Mouse (Mus musculus) ES-Bruce4 (cell line): Measurements from ENCODE around the gene Cacna1d. TPM values are rescaled to one million over a fixed set of nuclear protein-coding genes. Genes with fewer than 3 reads are reported as not detected.

Experiments used
- H3K27ac ChIP-seq: 2 replicates; pipeline ENCODE4 v1.5.1; 2012; ENCODE audit warnings: low read length, inconsistent platforms; ENCODE audit not compliant: insufficient read depth
- H3K27me3 ChIP-seq: 2 replicates; pipeline ENCODE4 v1.6.1; 2012; ENCODE audit warnings: mild to moderate bottlenecking, low read length, inconsistent platforms; ENCODE audit not compliant: control insufficient read depth, poor library complexity, insufficient read depth, severe bottlenecking
- H3K36me3 ChIP-seq: 2 replicates; pipeline ENCODE4 v1.6.1; 2012; ENCODE audit warnings: inconsistent platforms, mild to moderate bottlenecking, low read length, moderate library complexity; ENCODE audit not compliant: control insufficient read depth, poor library complexity, insufficient read depth, severe bottlenecking
- H3K4me1 ChIP-seq: one replicate; pipeline ENCODE4 v1.8.1; 2011; ENCODE audit warnings: low read length; ENCODE audit not compliant: control insufficient read depth, insufficient read depth
- H3K4me3 ChIP-seq: 2 replicates; pipeline ENCODE4 v1.5.1; 2011; ENCODE audit warnings: low read depth, mild to moderate bottlenecking, low read length
- H3K9ac ChIP-seq: 2 replicates; pipeline ENCODE4 v1.6.1; 2012; ENCODE audit warnings: low read depth, mild to moderate bottlenecking, inconsistent platforms; ENCODE audit not compliant: poor library complexity, severe bottlenecking
- H3K9me3 ChIP-seq: replicated peaks from 2 replicates; pipeline ENCODE4 v1.6.1; 2012; ENCODE audit warnings: mild to moderate bottlenecking, low read length, inconsistent platforms; ENCODE audit not compliant: control insufficient read depth, poor library complexity, insufficient read depth, severe bottlenecking
- CTCF ChIP-seq: IDR thresholded peaks from one replicate; pipeline ENCODE4 v1.8.1; 2011; ENCODE audit warnings: low read depth, low read length
- EP300 ChIP-seq: IDR thresholded peaks from 2 replicates; pipeline ENCODE4 v1.6.1; 2011; ENCODE audit warnings: low read depth, low read length; ENCODE audit not compliant: insufficient read depth
- POLR2A ChIP-seq: IDR thresholded peaks from one replicate; pipeline ENCODE4 v1.8.1; 2011; ENCODE audit warnings: low read length; ENCODE audit not compliant: insufficient read depth
- polyA plus RNA-seq: library from polyadenylated mRNA; stranded (reverse); fragments of >200 nt; gene quantifications from 2 replicates; pipeline ENCODE4 v1.2.4, GENCODE M21; 2011; ENCODE audit warnings: low read depth; ENCODE audit not compliant: missing spikeins, insufficient read depth, insufficient read length

The Cacna1d gene
- polyA plus RNA-seq, 1 experiment, result 0.24 TPM

DNA sequence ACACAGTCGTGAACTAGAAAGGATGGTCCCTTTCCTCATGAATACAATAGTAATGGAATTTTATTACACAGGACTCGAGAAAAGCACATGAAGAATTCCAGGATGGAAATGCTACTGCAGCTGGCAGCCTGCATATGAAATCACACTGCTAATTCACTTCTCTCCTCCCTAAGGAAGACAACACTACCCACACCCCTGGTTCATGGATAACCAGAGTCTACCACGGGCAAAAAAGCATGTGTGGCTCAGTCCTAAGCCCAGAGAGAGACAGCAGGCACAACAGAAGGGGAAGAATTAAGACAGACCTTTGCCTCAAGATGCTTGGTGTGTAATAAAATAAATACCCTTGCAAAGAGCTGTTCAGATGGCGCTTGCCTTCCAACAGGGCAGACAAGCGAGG, 218.7 kb downstream of the Cacna1d start:
- Histone ChIP-seq H3K36me3 (no peaks in the 10 kb centered on the region), H3K27me3 (no peaks in the 10 kb centered on the region), H3K9ac (no peak overlapping the region), H3K27ac (no peak overlapping the region), H3K4me1 (no peaks in the 10 kb centered on the region), H3K4me3 (no peak overlapping the region), H3K9me3 (no peaks in the 10 kb centered on the region)
- TF ChIP-seq CTCF (no peak), POLR2A (no peak), EP300 (no peak)

DNA sequence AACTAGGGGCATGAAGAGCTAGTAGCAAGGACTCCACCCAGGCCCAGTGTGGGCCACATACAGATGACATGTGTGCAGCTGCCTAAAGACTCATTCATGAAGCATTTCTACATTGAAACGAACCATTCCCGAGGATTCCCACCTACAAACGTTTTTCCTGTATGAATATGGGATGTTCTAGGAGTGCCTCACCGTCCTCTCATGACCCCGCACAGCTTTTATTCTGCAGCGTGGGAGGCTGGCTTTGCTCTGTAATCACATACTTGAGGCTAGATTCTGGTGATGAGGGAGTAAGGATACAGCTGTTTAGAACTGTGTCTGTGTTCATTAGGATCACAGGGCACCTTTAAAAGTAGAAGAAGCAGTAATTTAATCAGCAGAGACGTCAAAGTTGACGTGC, 219.4 kb downstream of the Cacna1d start:
- TF ChIP-seq CTCF (no peak), POLR2A (no peak), EP300 (no peak)
- H3K9ac ChIP-seq, result no peak overlapping the region
- H3K36me3 ChIP-seq, result no peaks in the 10 kb centered on the region
- H3K27ac ChIP-seq, result no peak overlapping the region
- no peaks in the 10 kb centered on the region for H3K27me3 ChIP-seq
- no peaks in the 10 kb centered on the region for H3K9me3 ChIP-seq
- no peaks in the 10 kb centered on the region for H3K4me1 ChIP-seq
- H3K4me3 ChIP-seq, result no peak overlapping the region

- no peaks in the 10 kb centered on the region for H3K27me3 ChIP-seq
- no peaks in the 10 kb centered on the region for H3K36me3 ChIP-seq
- no peak overlapping the region for H3K4me3 ChIP-seq
- no peak overlapping the region for H3K9ac ChIP-seq
- no peaks in the 10 kb centered on the region for H3K4me1 ChIP-seq
- TF ChIP-seq EP300 (no peak), POLR2A (no peak), CTCF (no peak)
- no peaks in the 10 kb centered on the region for H3K9me3 ChIP-seq
- H3K27ac ChIP-seq, result no peak overlapping the region
Observed at GRCm38 (mm10) chr14:30270350-30270749, 220.9 kb downstream of the Cacna1d start.

GRCm38 (mm10) chr14:30265728-30266127, 225.5 kb downstream of the Cacna1d start:
- H3K9me3 ChIP-seq, result no peaks in the 10 kb centered on the region
- no peak overlapping the region for H3K9ac ChIP-seq
- no peaks in the 10 kb centered on the region for H3K27me3 ChIP-seq
- H3K4me1 ChIP-seq, result no peaks in the 10 kb centered on the region
- no peaks in the 10 kb centered on the region for H3K36me3 ChIP-seq
- H3K27ac ChIP-seq, result no peak overlapping the region
- TF ChIP-seq EP300, result no peak
- no peak for TF ChIP-seq CTCF
- TF ChIP-seq POLR2A, result no peak
- no peak overlapping the region for H3K4me3 ChIP-seq

GRCm38 (mm10) chr14:30261561-30262251, 229.5 kb downstream of the Cacna1d start:
- H3K4me3 ChIP-seq, result no peak overlapping the region
- H3K27me3 ChIP-seq, result no peaks in the 10 kb centered on the region
- no peaks in the 10 kb centered on the region for H3K36me3 ChIP-seq
- no peaks in the 10 kb centered on the region for H3K4me1 ChIP-seq
- H3K27ac ChIP-seq, result no peak overlapping the region
- H3K9me3 ChIP-seq, result no peaks in the 10 kb centered on the region
- H3K9ac ChIP-seq, result no peak overlapping the region
- TF ChIP-seq EP300, result no peak
- no peak for TF ChIP-seq POLR2A

DNA sequence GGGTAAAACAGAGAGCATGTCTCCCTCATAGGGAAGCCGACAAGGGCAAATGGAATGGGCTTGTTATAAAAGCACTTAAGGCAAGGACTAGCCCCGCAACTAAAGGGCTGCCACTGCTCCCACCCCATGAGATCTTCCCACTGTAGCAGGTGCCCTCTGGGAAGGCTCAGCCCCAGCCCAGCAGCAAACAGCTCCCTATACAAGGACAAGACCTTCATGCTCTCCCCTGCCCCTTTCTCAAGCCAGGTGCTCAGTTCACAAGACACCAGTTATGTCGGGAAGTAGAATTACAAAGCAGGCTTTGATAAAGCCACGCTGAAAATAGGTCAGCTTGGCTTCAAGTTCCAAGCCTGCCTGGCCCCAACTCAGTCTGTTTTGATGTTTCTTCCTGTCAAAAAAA, 233.6 kb downstream of the Cacna1d start:
- no peak overlapping the region for H3K27ac ChIP-seq
- no peaks in the 10 kb centered on the region for H3K4me1 ChIP-seq
- TF ChIP-seq CTCF, result no peak
- no peak for TF ChIP-seq POLR2A
- TF ChIP-seq EP300, result no peak
- H3K4me3 ChIP-seq, result no peak overlapping the region
- no peaks in the 10 kb centered on the region for H3K27me3 ChIP-seq
- no peak overlapping the region for H3K9ac ChIP-seq
- no peaks in the 10 kb centered on the region for H3K36me3 ChIP-seq
- no peaks in the 10 kb centered on the region for H3K9me3 ChIP-seq
